Mouse (Mus musculus): ENCODE results near the gene Vps11.
"Not testable (repeated sequence)": the region's sequence is repeated elsewhere in the genome, so short reads cannot be mapped to it uniquely, and the experiment has no call there.

Vps11 gene

DNA sequence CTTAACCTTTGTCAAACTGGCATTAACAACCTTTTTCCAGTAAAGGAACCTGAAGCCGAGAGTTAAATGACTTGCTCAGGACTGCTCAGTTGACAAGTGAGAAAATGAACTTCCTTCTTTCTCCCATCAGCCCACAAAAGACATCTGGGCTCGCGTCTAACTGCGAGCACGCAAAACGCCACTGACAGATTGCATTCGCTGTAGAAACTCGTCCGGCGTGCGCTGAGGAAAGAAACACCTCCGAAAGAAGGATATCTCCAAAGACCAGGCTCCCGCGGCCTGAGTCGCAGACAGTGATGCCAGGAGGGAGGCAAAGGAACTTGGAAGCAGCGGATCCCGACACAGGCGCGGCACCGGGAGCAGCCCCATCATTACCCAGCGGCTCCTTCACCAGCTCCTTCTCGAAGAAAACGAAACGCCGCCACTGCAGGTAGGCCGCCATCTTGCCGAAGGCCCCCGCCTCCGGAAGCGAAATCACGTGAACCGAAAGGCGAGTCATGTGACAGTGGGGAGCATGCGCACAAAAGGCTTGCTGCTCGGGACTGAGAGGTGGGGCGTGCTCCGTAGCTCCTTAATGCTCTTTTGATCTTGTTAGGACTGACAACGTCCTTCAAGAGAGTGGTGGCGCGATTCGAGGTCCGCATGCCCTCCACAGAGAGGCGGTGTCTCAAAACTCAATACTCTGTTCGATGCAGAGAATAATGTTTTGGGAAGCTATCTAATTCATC is at the start of gene Vps11:
Vps11 (minus strand) TSS at position 481 of the 728 bp plus-strand sequence.
- in situ Hi-C loops (cut with MboI) = no loop called here

DNA sequence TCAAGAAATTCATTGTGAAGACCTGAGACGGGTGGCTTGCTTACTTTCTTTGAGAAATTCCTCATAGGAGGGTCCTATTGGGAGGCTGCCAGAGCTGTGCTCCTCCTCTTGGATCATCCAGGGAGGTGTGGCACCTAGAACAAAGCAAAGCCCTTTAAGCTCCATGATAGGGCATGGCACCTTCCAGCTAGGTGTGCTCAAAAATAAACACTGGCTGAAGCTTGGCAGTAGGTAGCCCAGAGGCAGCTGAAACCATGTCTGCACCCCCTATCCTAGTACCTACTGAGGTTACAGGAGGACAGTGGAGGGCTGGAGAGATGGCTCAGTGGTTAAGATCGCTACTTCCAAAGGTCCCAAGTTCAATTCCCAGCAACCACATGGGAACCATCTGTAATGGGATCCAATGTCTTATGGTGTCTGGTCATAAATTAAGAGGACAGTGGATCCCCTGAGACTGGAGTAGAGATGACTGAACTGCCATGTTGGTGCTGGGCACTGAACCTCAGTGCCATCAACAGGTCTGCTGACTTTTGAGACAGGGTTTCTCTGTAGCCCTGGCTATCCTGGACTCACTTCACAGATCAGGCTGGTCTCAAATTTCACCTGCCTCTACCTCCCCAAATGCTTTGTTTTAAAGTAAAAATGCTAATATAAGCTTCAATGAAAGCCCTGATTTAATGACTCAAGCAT is 49.3 kb upstream of the Vps11 start:
- in situ Hi-C loops (cut with MboI) = no loop called here

DNA sequence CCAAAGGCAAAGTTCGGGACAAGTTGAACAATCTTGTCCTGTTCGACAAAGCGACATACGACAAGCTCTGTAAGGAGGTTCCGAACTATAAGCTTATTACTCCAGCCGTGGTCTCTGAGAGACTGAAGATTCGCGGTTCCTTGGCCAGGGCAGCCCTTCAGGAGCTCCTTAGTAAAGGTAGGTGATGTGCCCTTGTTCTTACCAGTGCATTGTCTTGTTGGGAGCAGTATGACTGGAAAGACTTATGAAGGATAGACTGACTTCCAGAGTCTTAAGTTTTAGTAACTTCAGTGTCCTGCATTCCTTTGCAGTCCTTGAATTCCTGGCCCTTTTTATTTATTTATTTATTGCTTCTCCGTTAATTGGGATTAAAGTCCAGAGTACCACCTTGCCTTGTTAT is 47.2 kb upstream of the Vps11 start:
- in situ Hi-C loops (cut with MboI) = not testable (repeated sequence)

DNA sequence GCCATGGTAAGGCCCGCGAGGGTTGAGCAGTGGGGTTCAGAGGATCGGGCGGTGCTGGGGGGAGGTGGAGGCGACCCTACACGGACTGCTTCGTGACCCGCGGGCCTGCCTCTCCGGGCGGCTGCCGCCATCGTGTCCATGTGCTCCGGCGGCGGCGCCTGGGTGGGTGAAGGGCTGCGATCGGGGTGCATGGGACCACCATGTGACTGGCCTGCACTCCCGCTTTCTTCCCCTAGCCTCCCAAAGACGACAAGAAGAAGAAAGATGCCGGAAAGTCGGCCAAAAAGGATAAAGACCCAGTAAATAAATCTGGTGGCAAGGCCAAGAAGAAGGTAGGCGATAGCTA is 46.3 kb upstream of the Vps11 start:
- in situ Hi-C loops (cut with MboI) = no loop called here

DNA sequence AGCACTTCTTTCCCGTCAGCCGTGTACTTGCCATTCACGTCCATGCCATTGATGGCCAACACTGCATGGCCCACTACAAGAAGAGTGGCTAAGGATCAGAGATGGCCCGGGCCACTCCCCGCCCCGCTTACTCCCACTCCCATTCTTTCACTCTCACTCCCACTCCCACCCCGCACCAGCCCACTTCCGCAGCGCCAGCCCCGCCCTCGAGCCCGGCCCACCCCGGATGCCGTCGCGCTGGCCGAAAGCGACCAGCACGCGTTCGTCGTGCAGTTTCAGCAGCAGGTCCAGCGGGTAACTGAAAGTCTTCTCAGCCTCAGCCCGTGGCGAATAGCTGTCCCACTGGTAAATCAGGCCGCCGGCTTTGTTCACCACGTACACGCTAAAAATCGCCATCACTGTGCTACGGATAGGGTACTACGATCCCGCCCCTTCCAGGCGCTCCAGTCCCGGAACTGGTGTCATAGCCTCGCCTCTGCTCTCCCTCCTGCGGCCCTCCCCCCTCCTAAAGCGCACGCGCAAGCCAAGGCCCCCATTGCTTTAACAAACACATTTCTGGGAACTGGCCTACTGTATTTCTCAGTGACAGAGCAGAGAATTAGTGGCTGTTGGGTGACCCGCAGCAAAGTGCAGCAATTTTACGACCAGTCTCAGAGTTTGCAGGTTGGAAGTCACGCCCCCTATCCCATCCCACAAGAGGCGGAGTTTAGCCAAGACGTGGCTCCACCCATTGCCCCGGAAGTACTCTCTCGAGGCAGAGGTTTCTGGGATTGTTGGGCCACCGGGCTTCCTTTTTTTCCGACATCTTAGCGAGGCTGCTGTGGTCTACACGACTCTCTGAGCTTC is 45.7 kb upstream of the Vps11 start, which contains the start of the genes Rps25 and Trappc4:
Rps25 (plus strand) TSS at position 234 of the 846 bp plus-strand sequence.
Trappc4 (minus strand) TSS at position 695 of the 846 bp plus-strand sequence.
- in situ Hi-C loops (cut with MboI) = no loop called here

DNA sequence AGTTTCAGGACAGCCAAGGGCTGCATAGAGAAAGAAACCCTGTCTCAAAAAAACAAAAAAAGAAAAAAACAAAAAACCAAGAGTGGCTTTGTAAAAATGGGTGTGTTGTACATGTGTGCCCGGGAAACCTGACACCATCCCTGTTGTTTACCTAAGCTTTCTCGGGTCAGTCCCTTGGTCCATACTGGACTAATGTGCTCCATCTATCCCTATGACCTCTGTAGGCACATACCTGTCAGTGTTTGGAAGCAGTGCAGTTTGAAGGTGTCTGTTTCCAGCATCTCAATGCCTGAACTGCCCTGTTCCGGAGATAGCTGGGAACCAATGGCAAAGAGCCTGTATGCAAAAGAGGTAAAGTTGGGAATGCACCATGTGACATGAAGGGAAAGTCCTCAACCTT is 43.5 kb upstream of the Vps11 start:
- in situ Hi-C loops (cut with MboI) = no loop called here

DNA sequence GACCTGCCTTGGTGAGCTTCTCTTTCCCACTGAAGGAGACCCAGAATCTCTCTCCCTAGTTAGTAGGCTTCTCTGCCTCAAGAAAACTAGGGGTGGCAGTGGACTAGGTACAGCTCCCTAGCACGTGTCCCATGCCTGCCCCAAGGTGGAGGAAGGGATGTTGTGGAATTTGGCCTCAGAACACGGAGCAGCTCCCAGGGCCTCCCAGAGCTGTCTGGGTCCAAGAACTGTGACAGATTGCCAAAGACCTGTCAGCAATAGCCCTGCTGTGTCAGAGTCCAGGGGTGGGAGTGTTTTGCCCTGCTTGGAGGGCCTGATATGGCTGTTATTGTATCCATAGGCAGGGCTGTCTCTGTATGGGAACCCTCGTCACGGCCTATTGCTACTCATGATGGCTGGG is 39.6 kb upstream of the Vps11 start:
- in situ Hi-C loops (cut with MboI) = no loop called here

DNA sequence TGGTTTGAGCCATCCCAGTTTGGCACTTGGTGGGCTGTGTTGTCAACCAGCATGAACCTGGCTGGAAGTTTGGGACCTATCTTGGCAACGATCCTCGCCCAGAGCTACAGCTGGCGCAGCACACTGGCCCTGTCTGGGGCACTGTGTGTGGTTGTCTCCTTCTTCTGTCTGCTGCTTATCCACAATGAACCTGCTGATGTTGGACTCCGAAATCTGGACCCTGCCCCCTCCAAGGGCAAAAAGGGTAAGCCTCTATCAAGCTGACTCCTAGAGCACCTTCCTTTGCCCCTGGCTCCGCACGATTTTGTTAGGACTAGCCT is 38.3 kb upstream of the Vps11 start:
- in situ Hi-C loops (cut with MboI) = no loop called here

DNA sequence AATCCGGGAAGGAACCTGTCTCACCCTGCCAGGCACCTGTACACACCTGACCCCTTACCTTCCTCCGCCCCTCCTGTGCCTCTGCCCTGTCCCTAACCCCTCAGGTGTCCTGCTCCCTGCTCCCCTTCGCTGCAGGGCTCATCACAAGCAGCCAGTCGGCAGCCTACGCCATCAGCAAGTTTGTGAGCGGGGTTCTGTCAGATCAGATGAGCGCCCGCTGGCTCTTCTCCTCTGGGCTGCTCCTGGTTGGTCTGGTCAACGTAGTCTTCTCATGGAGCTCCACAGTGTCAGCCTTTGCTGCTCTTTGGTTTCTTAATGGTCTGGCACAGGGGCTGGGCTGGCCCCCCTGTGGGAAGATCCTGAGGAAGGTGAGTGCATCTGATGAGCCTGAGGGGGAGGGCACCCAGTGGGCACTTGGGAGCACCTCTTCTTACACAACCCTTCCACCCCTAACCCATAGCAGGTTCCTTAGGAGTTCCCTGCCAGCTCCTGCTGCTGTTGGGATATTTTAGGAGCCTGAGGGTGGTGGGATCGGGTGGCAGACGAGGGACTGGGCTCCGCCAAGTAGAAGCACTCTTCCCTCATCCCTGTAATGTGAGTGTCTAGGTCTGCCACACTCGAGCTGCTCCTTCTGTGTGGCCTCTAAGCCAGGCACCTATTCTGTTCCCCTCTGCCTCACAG is 37.8 kb upstream of the Vps11 start:
- in situ Hi-C loops (cut with MboI) = no loop called here

DNA sequence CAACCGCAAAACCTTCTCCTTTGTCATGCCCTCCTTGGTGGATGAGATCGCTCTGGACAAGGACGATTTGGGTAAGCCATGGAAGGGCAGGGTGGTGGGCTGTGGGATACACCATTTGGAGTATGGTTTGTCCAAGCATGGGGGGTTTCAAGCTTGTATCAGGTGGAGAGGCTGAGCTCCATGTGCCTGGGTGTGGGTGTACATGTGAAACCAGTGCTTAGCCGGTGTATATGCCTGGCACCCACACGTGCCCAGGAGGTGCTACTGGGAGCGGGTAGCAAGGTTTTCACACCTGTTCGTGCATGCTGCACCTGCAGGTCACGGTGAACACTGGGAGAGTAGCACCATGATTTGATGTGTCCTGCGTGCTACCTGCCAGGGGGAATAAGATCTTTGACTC is 37.1 kb upstream of the Vps11 start:
- in situ Hi-C loops (cut with MboI) = no loop called here

DNA sequence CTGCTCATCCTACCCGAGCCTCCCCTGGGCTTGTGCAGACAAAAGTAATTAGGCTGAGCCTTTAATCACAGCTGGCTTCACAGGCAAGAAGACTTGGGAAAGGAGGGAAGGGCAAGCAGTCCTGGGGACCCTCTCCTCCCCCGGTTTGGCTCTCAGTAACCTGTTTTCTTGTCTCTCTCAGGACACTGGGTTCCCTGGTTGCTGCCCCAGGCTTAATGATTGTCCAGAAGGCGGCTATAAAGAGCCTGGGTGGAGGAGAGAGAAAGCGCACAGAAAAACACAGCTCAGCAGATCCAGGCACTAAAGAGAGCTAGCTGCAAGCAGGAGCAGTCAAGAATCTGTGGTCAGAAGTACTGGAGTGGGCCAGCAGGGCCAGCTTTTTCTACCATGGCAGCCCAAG is 36.6 kb upstream of the Vps11 start:
- in situ Hi-C loops (cut with MboI) = no loop called here

DNA sequence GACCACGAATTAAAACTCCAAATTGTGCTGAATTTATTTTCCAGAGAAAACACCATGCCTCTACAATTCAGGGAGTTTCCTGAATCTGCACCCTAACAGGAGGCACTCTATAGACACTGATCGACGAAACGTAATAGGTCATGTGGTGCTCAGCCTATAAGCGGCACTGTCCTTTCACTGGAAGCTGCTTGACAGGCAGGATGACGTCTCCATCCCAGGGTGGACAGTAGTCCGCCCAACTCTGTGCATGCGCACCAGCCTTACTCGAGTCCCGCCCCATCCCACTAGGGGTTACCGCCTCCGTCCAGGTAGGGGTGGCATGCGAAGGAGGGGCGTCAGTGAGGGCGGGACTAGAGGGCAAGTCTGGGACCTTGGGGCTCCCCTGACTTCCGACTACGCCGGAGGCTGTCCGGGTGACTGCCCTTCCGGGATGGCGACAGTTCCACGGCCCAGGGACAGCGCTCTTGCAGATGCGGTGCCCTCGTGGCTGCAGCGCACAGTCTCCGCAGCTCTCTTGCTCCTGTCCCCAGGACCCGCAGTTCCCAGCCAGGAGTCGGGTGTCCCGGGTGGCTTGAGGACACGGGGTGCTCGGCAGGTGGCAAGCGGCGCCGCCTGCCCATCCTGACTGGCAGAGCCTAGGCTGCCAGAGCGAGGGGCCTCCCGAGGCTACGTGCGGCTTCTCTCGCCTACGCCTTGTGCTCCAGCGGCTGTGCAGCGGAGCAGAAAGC is 35.4 kb upstream of the Vps11 start, which contains the start of gene Slc37a4:
Slc37a4 (plus strand) TSS at position 169 of the 728 bp plus-strand sequence.
- in situ Hi-C loops (cut with MboI) = no loop called here

DNA sequence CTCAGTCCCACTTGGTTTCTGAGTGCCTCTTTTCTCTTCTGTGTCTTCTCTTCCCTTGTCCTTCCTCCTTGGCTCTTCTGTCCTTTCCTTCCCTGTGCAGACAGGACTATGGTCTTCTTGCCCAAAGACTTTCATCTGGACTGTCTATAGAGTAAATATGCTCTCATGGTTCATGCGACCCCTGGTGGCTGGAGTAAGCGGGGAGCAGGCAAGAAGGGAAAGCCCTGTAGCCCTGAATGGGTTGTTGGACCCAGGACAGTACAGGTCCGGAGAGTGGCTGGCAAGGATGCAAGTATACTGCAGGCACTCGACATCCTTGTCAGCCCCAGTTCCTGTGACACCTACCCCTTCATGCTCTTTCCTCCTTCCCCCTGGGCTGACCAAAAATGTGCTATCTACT is 30.0 kb upstream of the Vps11 start:
- in situ Hi-C loops (cut with MboI) = no loop called here

DNA sequence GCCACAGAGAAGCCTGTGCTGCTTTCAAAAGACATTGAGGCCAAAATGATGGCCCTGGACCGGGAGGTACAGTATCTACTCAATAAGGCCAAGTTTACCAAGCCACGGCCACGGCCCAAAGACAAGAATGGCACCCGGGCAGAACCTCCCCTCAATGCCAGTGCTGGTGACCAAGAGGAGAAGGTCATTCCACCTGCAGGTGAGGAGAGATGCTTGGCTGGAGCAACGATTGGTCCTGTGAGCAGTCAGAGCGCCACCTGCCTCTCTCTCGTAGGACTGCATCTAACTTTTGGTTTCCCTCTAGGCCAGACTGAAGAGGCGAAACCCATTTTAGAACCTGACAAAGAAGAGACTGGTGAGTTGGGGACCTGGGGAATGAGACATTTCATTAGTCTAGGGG is 27.8 kb upstream of the Vps11 start:
- in situ Hi-C loops (cut with MboI) = loop anchor here (5.0 kb wide), 1 partner anchor 47 kb away; the partner anchor contains the start of gene Hmbs

DNA sequence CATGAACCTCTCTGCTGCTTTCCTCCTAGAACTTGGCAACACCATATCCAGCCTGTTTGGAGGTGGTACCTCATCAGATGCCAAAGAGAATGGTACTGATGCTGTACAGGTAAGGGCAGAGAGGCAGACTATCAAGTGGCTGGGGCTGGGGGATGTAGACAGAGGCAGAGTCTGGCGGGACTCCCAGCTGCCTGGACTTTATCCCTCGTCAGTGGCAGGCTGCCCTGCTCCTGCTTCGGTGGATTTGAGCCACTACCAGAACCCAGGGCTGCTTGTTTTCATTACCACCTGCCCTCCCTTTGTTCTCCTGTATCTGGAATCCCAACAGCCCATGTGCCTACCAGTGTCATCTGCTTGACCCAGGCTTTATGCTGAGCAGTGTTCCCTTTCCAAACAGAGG is 25.8 kb upstream of the Vps11 start:
- in situ Hi-C loops (cut with MboI) = loop anchor here (5.0 kb wide), 1 partner anchor 45 kb away; the partner anchor contains the start of gene Hmbs

DNA sequence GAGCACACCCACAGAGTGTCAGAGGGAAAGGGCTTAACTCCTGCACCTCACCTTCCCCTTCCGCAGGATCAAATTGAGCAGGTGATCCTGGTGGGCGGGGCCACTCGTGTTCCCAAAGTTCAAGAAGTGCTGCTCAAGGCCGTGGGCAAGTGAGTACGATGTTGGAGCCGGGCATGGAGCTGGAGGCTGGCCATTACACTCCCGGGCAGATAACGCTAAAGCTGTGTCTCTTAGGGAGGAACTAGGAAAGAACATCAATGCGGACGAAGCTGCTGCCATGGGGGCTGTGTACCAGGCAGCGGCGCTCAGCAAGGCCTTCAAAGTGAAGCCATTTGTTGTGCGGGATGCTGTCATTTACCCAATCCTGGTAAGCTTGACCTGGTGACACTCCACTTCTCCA is 23.1 kb upstream of the Vps11 start:
- in situ Hi-C loops (cut with MboI) = no loop called here

DNA sequence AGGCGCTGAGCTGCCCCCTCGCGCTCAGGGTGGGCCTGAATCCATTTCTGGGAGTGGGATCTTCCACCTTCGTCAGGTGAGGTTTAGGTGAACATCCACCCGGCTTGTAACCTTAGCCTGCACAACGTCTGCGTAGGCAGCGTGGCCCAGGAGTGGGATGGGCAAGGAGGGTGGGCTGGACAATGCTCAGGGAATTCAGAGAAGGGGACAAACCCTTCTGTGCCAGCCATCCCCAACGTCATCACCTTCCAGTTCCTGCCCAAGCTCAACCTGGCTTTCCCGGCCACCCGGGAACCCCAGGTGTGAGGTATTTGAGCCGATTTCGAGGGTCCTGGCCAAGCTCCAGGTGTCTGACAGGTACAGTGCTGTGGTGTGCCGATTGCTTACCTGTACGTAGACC is 18.4 kb upstream of the Vps11 start:
- in situ Hi-C loops (cut with MboI) = no loop called here

DNA sequence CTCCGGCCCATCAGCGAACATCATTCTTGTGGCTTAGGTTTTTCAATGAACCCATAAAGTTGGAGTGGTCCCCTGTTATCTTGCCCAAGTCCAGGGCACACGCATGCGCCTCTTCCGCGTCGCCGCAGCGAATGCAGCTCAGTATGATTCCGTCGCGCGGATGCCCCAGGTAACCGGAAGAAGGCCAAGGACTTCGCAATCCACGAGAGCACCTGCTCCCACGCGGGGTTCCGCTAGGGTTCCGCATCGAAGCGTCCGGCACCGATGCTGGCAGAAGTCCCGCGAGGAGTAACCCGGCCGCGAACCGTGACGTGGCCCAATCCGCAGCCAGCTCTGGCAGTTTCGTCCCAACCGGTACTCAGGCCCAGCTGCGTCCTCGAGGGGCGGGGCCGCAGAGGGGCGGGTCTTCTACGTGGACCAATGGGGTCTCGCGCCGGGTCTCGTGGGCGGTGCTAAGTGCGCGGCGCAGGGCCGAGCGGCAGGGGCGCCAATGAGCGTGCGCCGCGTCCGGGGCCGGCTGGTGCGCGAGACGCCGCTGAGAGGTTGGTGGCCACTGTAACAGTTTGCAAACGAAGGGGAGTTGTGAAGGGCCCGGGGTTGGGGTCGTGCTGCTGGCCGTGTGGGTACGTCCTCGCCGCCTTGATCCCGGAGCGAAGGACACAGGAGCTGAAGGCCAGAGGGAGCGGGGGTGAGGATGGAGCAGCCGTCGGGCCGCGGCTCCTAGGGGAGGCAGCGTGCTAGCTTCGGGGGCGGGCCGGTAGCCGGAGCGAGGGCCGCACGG is 17.8 kb upstream of the Vps11 start, which contains the start of gene Hyou1:
Hyou1 (plus strand) TSS at position 437 of the 781 bp plus-strand sequence.
- in situ Hi-C loops (cut with MboI) = no loop called here

DNA sequence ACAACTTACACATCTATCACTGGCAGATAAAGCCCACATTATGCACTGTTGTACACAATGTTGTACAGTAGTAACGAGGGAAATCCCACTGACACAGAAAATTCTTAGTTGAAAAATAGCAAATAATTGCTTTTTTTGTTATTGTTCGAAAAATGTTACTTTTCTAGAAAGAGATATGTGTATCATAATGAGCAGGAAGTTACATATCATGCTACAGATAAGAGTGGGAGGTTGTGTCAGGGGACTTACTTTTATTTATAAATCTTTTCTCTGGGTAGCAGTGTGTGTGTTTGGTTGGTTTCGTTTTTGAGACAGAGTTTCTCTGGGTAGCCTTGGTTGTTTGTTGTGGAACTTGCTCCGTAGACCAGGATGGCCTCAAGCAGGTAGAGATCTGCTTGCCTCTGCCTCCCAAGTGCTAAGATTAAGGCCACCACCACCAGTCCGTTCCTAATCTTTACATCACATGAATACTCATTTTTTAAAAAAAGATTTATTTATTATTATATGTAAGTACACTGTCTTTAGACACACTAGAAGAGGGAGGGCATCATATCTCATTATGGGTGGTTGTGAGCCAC is 16.8 kb upstream of the Vps11 start:
- in situ Hi-C loops (cut with MboI) = no loop called here

DNA sequence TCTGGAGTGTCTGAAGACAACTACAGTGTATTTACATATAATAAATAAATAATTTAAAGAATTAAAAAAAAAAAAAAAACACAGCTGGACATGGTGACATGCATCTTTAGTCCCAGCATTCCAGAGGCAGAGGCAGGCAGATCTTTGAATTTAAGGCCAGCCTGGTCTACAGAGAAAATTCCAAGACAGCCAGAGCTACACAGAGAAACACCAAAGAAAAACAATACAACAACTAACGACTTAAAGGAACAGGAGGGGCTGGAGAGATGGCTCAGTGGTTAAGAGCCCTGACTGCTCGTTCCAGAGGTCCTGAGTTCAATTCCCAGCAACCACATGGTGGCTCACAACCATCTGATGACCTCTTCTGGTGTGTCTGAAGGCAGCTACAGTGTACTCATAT is 15.9 kb upstream of the Vps11 start:
- in situ Hi-C loops (cut with MboI) = not testable (repeated sequence)
